Mouse (Mus musculus) limb, embryonic 15.5 days (tissue): ENCODE measurements at regions not wholly inside any gene's neighbourhood (a gene's known extent, or its start where the extent isn't known, plus 50 kb on each side); places are given as distances from the start of the nearest gene placed in this dataset.

Source experiments
- ATAC-seq: fragments of 200-750 bp; cut with Nextera tagmentation; 2 replicates; pipeline ENCODE4 v1.8.0; 2017; ENCODE audit warnings: low read depth, moderate TSS enrichment; ENCODE audit not compliant: insufficient number of reproducible peaks, low FRiP score, low TSS enrichment
- H3K27ac ChIP-seq: fragments of 300-500 bp; sonication (generic); 2 replicates; pipeline ENCODE4 v1.5.1; 2015; ENCODE audit warnings: moderate library complexity, mild to moderate bottlenecking, inconsistent platforms
- H3K27me3 ChIP-seq: fragments of 300-500 bp; sonication (generic); 2 replicates; pipeline ENCODE4 v1.6.1; 2015; ENCODE audit warnings: inconsistent platforms
- H3K36me3 ChIP-seq: fragments of 300-500 bp; sonication (generic); 2 replicates; pipeline ENCODE4 v1.6.1; 2015; ENCODE audit warnings: inconsistent platforms
- H3K4me1 ChIP-seq: fragments of 300-500 bp; sonication (generic); 2 replicates; pipeline ENCODE4 v1.6.1; 2015; ENCODE audit warnings: inconsistent platforms
- H3K4me2 ChIP-seq: fragments of 300-500 bp; sonication (generic); 2 replicates; pipeline ENCODE4 v1.6.1; 2015; ENCODE audit warnings: mild to moderate bottlenecking, inconsistent platforms
- H3K4me3 ChIP-seq: fragments of 300-500 bp; sonication (generic); 2 replicates; pipeline ENCODE4 v1.5.1; 2015; ENCODE audit warnings: mild to moderate bottlenecking, inconsistent platforms
- H3K9ac ChIP-seq: fragments of 300-500 bp; sonication (generic); 2 replicates; pipeline ENCODE4 v1.6.1; 2015; ENCODE audit warnings: inconsistent platforms
- H3K9me3 ChIP-seq: fragments of 300-500 bp; sonication (generic); 2 replicates; pipeline ENCODE4 v1.6.1; 2016; ENCODE audit warnings: inconsistent platforms
- WGBS: fragments of 180-500 bp; shearing (Covaris S2); methylation state at CpG from one replicate; pipeline ENCODE4 v1.1.7; 2015; 5-methylcytosine and 5-hydroxymethylcytosine counted together

DNA sequence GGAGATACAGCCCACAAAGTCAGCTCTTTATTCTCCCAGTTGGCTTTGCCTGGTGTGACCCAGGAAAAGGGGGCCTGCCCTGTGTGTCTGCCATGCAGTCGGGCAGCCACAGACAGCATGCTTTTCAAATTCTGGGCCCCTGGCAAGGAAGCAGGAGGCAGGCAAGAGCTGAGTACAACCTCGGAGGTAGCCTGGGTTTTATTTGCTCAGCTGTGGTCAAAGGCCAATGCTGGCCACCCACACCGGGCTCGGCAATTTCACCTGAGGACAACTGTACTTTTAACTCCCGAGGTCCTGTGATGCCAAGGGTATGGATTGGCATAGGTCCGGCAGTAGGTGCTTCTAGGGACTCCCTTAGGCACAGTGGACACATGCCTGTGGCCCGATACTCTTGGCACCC lies 414.8 kb downstream of the Rps24 start:
- ATAC-seq, result no peak
- H3K9ac ChIP-seq, result no peak overlapping the region
- H3K27me3 ChIP-seq, result no peaks in the 10 kb centered on the region
- H3K4me3 ChIP-seq, result no peak overlapping the region
- 39% methylated on average over 7 of the region's 7 CpGs for WGBS
- H3K4me2 ChIP-seq, result no peak overlapping the region
- H3K4me1 ChIP-seq, result peaks cover 52% of the 10 kb centered on the region
- no peaks in the 10 kb centered on the region for H3K9me3 ChIP-seq
- no peaks in the 10 kb centered on the region for H3K36me3 ChIP-seq
- peak overlapping the region; percentile 94 for H3K27ac ChIP-seq

DNA sequence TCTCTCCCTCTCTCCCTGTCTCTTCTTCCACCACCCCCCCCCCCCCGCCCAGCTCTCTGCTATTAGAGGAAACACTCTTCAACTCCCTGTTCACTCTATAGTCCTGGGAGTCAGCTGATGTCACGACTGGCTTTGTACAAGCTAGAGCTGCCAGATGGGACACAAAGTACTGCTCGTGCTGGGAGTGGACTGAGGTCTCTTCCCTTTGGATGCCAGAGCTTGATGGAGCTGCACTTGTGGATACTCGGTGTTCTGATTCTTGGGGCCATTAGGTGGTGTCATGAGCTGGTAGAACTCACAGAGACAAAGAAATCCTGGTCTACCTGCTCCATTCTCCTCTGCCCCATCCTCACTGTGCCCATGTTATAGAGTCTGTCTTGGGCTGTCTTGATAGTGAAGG lies 415.9 kb downstream of the Rps24 start:
- H3K4me3 ChIP-seq, result no peak overlapping the region
- H3K27me3 ChIP-seq, result no peaks in the 10 kb centered on the region
- no peaks in the 10 kb centered on the region for H3K36me3 ChIP-seq
- no peak overlapping the region for H3K4me2 ChIP-seq
- no peak for ATAC-seq
- H3K27ac ChIP-seq, result peak overlapping the region; percentile 57; the same call in 1 of the 2 replicates
- peaks cover 64% of the 10 kb centered on the region for H3K4me1 ChIP-seq
- WGBS, result 19% methylated on average over 3 of the region's 4 CpGs
- no peaks in the 10 kb centered on the region for H3K9me3 ChIP-seq
- no peak overlapping the region for H3K9ac ChIP-seq

DNA sequence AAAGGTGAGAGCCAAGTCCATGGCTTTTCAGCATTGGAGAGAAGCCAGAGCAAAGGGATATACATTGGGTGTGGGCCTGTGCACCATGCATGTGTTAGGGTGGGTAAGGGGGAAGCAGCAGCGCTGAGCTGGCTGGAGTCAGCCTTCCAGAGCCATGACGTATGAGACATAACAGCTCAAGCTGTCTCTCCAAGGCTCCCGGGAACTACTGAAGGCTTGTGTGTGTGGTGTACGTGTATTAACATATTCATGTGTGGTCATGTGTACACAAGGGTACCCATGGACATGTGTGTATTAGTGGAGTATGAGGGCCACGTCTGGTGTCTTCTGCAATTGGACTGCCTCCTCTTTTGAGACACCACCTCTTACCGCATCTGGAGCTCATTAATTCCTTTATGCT lies 417.8 kb downstream of the Rps24 start:
- H3K4me2 ChIP-seq, result no peak overlapping the region
- ATAC-seq, result no peak
- no peak overlapping the region for H3K4me3 ChIP-seq
- no peaks in the 10 kb centered on the region for H3K36me3 ChIP-seq
- peaks cover 68% of the 10 kb centered on the region for H3K4me1 ChIP-seq
- H3K27ac ChIP-seq, result peak overlapping the region; percentile 63
- no peaks in the 10 kb centered on the region for H3K27me3 ChIP-seq
- WGBS, result 45% methylated on average over 6 of the region's 6 CpGs
- no peaks in the 10 kb centered on the region for H3K9me3 ChIP-seq
- no peak overlapping the region for H3K9ac ChIP-seq

DNA sequence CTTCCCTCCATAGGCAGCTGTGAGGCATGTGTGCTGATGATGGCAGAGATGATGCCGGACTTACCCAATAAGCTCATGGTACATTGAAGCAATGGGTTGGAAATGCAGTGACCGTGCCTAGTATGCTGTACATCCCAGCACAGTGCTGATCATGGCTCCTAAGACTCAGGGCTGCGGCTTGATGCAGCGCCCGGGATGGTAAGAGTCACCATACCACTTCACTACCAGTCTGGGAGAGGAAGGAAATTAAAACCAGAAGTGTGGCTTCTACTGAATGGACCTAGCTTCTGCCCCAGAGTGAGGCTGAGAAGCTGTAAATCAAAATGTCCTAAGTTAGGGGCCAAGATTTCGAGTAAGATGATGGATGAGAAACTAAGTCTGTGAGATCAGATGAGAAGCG lies 420.0 kb downstream of the Rps24 start:
- Histone ChIP-seq H3K27ac (peak overlapping the region; percentile 30; the same call in 1 of the 2 replicates), H3K9ac (no peak overlapping the region), H3K4me3 (no peak overlapping the region), H3K4me1 (peaks cover 57% of the 10 kb centered on the region), H3K36me3 (no peaks in the 10 kb centered on the region), H3K4me2 (no peak overlapping the region), H3K27me3 (no peaks in the 10 kb centered on the region), H3K9me3 (no peaks in the 10 kb centered on the region)
- WGBS, result 50% methylated on average over 7 of the region's 7 CpGs
- no peak for ATAC-seq

DNA sequence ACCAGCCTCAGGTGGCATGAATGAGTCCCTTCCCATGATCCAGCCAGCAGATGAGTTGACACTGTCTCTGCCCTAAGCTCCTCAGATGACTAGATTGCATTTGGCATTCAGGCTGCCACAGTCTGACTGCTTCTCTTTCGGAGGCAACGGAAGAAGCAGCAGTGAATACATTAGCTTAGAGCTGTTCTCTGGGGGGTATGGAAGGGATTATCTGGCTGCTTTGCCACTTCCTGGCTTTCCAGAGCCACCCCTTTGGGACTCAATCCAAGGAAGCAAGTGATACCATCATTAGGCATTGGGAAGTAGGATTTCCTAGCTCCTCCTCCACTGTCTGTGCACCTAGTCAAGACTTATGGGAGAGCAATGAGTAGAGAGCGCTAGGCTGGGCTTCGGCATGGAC lies 421.5 kb downstream of the Rps24 start:
- WGBS, result 83% methylated on average over 4 of the region's 4 CpGs
- H3K9ac ChIP-seq, result no peak overlapping the region
- H3K9me3 ChIP-seq, result no peaks in the 10 kb centered on the region
- no peak overlapping the region for H3K4me2 ChIP-seq
- H3K4me1 ChIP-seq, result peaks cover 52% of the 10 kb centered on the region
- H3K4me3 ChIP-seq, result no peak overlapping the region
- H3K36me3 ChIP-seq, result no peaks in the 10 kb centered on the region
- no peak for ATAC-seq
- no peak overlapping the region for H3K27ac ChIP-seq
- H3K27me3 ChIP-seq, result no peaks in the 10 kb centered on the region

DNA sequence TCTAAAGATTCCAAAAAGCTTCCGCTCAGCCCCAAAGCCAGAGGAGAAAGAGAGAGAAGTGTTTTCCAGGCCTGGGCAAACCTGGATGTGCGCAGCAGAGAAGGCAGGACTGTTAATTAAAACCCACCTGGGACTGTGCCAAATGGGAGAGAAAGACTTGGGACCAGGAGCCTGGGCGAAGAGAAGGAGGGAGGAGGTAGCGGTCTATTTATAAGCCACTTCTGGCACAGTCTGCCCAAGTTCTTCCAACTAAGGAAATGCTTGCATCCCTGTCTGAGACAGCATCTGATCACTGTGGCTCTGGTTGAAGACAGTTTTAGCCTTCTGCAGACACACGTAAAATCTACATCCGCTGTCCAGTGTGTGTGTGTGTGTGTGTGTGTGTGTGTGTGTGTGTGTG lies 424.7 kb downstream of the Rps24 start:
- peak overlapping the region; percentile 64 for H3K27ac ChIP-seq
- H3K9ac ChIP-seq, result no peak overlapping the region
- no peak for ATAC-seq

DNA sequence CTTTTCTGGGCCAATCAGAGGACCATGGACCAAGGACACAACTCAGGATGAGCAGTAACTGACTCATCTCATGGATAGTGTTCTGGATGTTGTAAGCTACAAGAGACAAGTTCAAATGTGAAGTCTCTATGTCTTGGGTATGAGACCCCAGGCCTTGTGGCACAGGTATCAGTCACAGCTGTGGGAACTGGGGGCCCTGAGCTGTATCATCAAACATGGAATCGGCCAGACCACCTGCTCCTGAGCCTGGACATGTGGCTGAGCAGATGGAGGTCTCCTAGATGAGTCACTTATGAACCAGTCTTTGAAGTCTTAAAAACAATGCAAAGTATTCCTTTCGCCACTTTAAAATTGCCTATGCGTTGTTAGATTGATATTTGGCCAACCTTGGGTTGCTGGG lies 432.1 kb downstream of the Rps24 start:
- no peak for ATAC-seq
- Histone ChIP-seq H3K4me1 (no peaks in the 10 kb centered on the region), H3K4me3 (no peak overlapping the region), H3K9me3 (no peaks in the 10 kb centered on the region), H3K36me3 (no peaks in the 10 kb centered on the region), H3K27me3 (no peaks in the 10 kb centered on the region), H3K4me2 (no peak overlapping the region), H3K27ac (no peak overlapping the region), H3K9ac (no peak overlapping the region)
- WGBS, result 92% methylated on average over 3 of the region's 3 CpGs

More for the DNA sequence above, 424.7 kb downstream of the Rps24 start:
- Histone ChIP-seq H3K9me3 (no peaks in the 10 kb centered on the region), H3K36me3 (no peaks in the 10 kb centered on the region), H3K4me2 (no peak overlapping the region), H3K4me1 (peaks cover 29% of the 10 kb centered on the region), H3K4me3 (no peak overlapping the region), H3K27me3 (no peaks in the 10 kb centered on the region)
- 52% methylated on average over 6 of the region's 6 CpGs for WGBS

DNA sequence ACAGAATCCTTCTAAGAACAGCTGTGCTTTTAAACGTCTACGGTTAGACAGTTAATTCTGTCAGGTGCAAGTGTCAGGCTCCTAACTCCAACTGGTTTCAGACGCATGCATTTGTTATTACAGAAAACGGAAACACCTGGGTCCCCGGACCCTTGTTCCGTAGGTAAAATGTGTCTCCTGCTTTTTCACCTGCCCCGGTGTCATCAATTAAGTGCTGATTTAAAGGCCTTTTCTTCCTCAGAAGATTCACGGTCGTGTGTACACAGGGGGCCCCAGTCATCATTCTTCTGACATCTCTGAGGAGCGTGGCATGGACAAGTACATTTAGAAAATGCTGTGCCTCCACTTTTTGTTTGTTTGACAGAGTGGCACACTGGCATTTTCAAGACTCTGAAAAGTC lies 435.1 kb downstream of the Rps24 start:
- no peak overlapping the region for H3K27ac ChIP-seq
- H3K9me3 ChIP-seq, result no peaks in the 10 kb centered on the region
- H3K36me3 ChIP-seq, result no peaks in the 10 kb centered on the region
- H3K4me3 ChIP-seq, result no peak overlapping the region
- 40% methylated on average over 10 of the region's 10 CpGs for WGBS
- peaks cover 16% of the 10 kb centered on the region for H3K4me1 ChIP-seq
- H3K27me3 ChIP-seq, result no peaks in the 10 kb centered on the region
- H3K9ac ChIP-seq, result no peak overlapping the region
- no peak for ATAC-seq
- H3K4me2 ChIP-seq, result no peak overlapping the region

DNA sequence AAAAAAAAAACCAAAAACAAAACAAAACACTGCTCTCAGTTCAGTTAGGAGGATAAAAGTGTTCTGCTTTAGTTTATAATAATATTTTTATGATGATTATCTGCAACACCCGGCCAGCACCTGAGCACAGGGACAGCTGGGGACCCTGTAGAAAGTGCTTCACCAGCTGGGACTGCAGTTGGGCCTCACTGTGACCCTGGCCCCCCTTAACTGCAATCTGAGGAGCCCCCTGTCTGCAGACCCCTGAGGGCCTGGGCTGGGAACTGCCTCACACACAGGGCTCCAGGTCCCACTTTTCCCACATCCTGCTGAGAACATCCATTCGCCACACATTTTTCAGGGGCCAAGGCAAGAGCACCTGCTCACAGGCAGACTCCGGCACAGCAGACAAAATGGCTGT lies 437.6 kb downstream of the Rps24 start:
- Histone ChIP-seq H3K9ac (no peak overlapping the region), H3K4me3 (no peak overlapping the region), H3K4me2 (no peak overlapping the region), H3K9me3 (no peaks in the 10 kb centered on the region), H3K36me3 (no peaks in the 10 kb centered on the region), H3K4me1 (peaks cover 26% of the 10 kb centered on the region), H3K27me3 (no peaks in the 10 kb centered on the region), H3K27ac (no peak overlapping the region)
- WGBS, result 54% methylated on average over 3 of the region's 3 CpGs
- no peak for ATAC-seq

DNA sequence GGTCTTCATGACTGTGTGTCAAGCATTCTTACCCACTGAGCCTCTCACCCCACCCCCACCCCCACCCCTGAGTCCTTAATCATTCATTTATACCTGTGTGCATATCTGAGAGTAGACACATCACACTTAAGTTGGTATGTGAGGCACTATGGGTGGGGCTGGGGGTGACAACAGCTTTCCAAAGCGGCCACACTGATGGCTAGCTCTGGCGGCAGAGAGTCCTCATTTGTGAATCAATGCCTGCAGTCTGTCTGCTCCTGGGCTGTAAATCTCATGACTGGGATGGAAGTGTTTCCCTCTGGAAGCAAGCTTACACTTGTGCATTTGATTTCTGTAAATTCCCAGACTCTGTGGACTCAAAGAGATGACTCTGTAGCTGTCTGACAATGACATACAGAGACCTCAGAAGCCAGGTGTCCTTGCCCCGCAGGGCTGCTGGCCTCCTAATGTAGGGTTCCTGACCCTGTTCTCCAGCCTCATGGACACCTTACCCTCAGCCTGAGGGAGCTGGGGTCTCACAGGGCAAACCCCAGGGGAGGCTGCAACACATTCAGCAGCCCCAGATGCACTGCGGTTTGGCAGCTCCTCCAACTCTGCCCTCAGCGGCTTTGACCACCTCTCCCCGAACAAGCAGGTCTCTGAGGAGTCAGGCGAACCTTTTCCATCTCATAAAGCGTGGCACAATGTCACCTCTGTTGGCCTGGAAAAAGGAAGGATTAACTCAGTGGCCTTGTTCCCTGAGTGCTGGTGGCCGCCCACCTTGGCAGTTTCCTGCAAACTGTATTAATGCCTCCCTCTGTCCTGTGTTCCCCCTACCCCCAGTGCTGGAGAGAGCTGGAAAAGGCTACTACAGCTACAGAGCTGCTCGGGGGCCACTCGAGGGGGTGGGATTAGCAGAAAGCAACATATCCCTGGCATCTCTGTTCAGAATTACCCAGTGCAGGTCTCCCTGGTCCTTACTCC lies 439.4 kb downstream of the Rps24 start:
- Histone ChIP-seq H3K27me3 (no peaks in the 10 kb centered on the region), H3K36me3 (no peaks in the 10 kb centered on the region), H3K4me2 (no peak overlapping the region), H3K9ac (no peak overlapping the region), H3K4me3 (no peak overlapping the region), H3K27ac (peak overlapping the region; percentile 69), H3K9me3 (no peaks in the 10 kb centered on the region), H3K4me1 (peaks cover 26% of the 10 kb centered on the region)
- 36% methylated on average over 11 of the region's 11 CpGs for WGBS
- peak; percentile 83 for ATAC-seq

DNA sequence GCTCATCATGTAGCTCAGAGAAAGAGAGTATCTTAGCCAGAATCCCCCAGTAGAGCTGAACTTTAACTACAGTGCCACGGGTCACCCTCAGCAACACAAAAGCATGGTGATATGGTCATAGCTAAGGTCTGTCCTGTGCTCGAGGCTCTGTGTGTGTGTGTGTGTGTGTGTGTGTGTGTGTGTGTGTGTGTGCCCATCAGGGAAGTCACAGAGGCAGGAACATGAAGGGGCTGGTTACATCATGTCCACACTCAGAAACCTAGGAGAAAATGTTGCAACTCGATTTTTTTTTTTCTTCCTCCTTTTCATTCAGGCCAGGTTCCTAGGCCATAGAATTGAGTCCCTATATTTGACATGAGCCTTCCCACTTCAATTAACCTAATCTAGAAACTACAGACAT lies 441.8 kb downstream of the Rps24 start:
- H3K9ac ChIP-seq, result no peak overlapping the region
- no peak for ATAC-seq
- no peak overlapping the region for H3K27ac ChIP-seq
- no peaks in the 10 kb centered on the region for H3K27me3 ChIP-seq
- H3K4me1 ChIP-seq, result peaks cover 26% of the 10 kb centered on the region
- no peak overlapping the region for H3K4me2 ChIP-seq
- WGBS, result 78% methylated on average over 3 of the region's 3 CpGs
- no peaks in the 10 kb centered on the region for H3K9me3 ChIP-seq
- H3K4me3 ChIP-seq, result no peak overlapping the region
- no peaks in the 10 kb centered on the region for H3K36me3 ChIP-seq

DNA sequence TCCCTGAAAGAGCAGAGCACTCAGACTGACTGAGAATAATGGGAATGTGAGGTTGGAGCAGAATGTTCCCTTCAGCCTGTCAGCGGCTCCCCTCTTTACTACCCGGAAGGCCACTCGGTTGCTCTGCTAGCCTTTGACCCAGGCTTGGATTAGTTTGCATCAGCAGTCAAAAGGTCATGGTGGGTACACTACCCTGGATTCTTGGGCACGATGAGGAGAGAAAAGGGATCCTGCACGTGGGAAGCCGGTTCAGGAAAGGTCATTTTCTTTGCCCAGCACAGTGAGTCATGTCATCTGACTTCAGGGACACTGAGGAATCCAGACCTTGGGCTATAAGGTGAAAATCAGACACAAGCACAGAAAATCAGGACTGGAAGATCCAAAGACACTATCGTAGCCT lies 443.3 kb downstream of the Rps24 start:
- Histone ChIP-seq H3K27ac (no peak overlapping the region), H3K4me3 (no peak overlapping the region), H3K9me3 (no peaks in the 10 kb centered on the region), H3K4me1 (peaks cover 21% of the 10 kb centered on the region), H3K4me2 (no peak overlapping the region), H3K36me3 (no peaks in the 10 kb centered on the region), H3K9ac (no peak overlapping the region), H3K27me3 (no peaks in the 10 kb centered on the region)
- 44% methylated on average over 7 of the region's 7 CpGs for WGBS
- ATAC-seq, result no peak
